Mouse (Mus musculus) heart, adult 8-10 months (tissue): ENCODE results near the gene Phf5a. TPM values are rescaled to one million over a fixed set of nuclear protein-coding genes. Genes with fewer than 3 reads are reported as not detected.

Experiments
- DNase-seq: peaks from one replicate; pipeline ENCODE4 v3.0.0; 2022; ENCODE audit warnings: low spot score
- total RNA-seq, 4 experiments: library from RNA; stranded (reverse); gene quantifications; 2 replicates each; pipeline ENCODE4 v1.2.4; 2022

The Phf5a gene
- total RNA-seq, 4 experiments from 2014 or later: 31.9 to 39.3 (median 33.9) TPM

- DNase-seq: no peak
These were observed 42.5 kb downstream of the Phf5a start for GRCm38 (mm10) chr15:81829208-81829580.

GRCm38 (mm10) chr15:81828426-81829207 is 43.1 kb downstream of the Phf5a start:
- DNase-seq: no peak

GRCm38 (mm10) chr15:81824832-81825231 is 46.9 kb downstream of the Phf5a start:
- DNase-seq: no peak

GRCm38 (mm10) chr15:81822631-81823030 is 49.1 kb downstream of the Phf5a start:
- DNase-seq: no peak

GRCm38 (mm10) chr15:81818404-81818803 is 53.3 kb downstream of the Phf5a start:
- DNase-seq: no peak

- DNase-seq: no peak
These were observed 56.9 kb downstream of the Phf5a start for GRCm38 (mm10) chr15:81814716-81815370.

Other genes starting within 250 kb of the Phf5a start
- gene L3mbtl2, start 208.0 kb downstream of the Phf5a start, total RNA-seq: 10 to 100 TPM; 10.6 to 17.0 (median 12.9) TPM
- 1 to 10 TPM in 3 of 4 experiments, under 1 TPM in 1; 0.66 to 2.6 (median 1.3) TPM for gene Chadl, start 174.6 kb downstream of the Phf5a start, total RNA-seq
- gene Zc3h7b, start 126.9 kb downstream of the Phf5a start, total RNA-seq: 10 to 100 TPM; 61.4 to 72.3 (median 65.5) TPM
- 10 to 100 TPM; 25.4 to 28.6 (median 27.1) TPM for gene Rangap1, start 126.4 kb downstream of the Phf5a start, total RNA-seq
- gene Tef, start 69.5 kb downstream of the Phf5a start, total RNA-seq: 100 to 1,000 TPM; 125 to 157 (median 155) TPM
- 100 to 1,000 TPM in 1 of 4 experiments, 10 to 100 TPM in 3; 50.6 to 129 (median 74.7) TPM for gene Tob2, start 13.1 kb downstream of the Phf5a start, total RNA-seq
- 1,000 to 10,000 TPM; 2,119 to 2,448 (median 2,260) TPM for gene Aco2, start 398 bp upstream of the Phf5a start, total RNA-seq
- 10 to 100 TPM in 1 of 4 experiments, 1 to 10 TPM in 3; 7.6 to 10.3 (median 9.6) TPM for gene Polr3h, start 54.3 kb upstream of the Phf5a start, total RNA-seq
- 100 to 1,000 TPM in 1 of 4 experiments, 10 to 100 TPM in 3; 64.7 to 103 (median 72.9) TPM for gene Csdc2, start 64.8 kb upstream of the Phf5a start, total RNA-seq
- 10 to 100 TPM; 25.4 to 39.1 (median 28.2) TPM for gene Pmm1, start 89.0 kb upstream of the Phf5a start, total RNA-seq
- gene 1700029P11Rik, start 108.6 kb upstream of the Phf5a start, total RNA-seq: not detected
- gene Xrcc6, start 115.9 kb upstream of the Phf5a start, total RNA-seq: 10 to 100 TPM; 20.9 to 28.1 (median 26.8) TPM
- 10 to 100 TPM; 19.5 to 33.9 (median 28.2) TPM for gene Desi1, start 162.0 kb upstream of the Phf5a start, total RNA-seq
- gene Snu13, start 175.7 kb upstream of the Phf5a start, total RNA-seq: 10 to 100 TPM; 43.0 to 55.5 (median 51.3) TPM
- not detected for gene 4930407I10Rik, start 187.2 kb upstream of the Phf5a start, total RNA-seq
- gene Mei1, start 198.1 kb upstream of the Phf5a start, total RNA-seq: not detected